ENCODE assay signal across 7 mouse cellular contexts in the genomic region with DNA sequence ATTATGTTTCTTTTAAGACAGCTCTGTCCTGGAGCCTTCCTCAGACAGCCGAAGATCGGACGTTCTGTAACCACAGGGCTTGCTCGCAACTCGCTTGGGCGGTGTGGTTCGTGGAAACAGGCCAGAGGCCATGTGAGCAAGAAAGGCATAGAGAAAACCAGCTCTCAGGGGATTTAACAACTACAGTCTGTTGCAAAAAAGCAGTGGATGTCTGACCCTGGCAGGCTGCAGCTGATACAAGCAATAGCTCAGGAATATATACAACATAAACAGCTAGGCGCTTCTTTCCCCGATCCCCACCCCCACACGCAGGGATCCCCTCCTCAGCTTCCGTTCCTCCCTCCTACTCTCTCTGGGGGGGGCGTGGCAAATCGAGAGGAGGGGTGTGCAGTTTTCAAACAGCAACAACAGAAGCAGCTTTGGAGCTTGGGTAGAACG. TPM values are rescaled to one million over a fixed set of nuclear protein-coding genes. Genes with fewer than 3 reads are reported as not detected.
DNase-seq lines count a peak whose midpoint lies in the region; ATAC-seq and TF ChIP-seq lines count a peak whose summit lies in the region.

No protein-coding gene starts in this region.

- no peaks in the 10 kb centered on the region for H3K4me1 ChIP-seq in lung, embryonic 14.5 days (ENCODE audit: insufficient read depth)
- H3K4me1 ChIP-seq in embryonic facial prominence, embryonic 12.5 days, result peaks cover 15% of the 10 kb centered on the region
- H3K4me1 ChIP-seq in hindbrain, embryonic 16.5 days (ENCODE audit: control insufficient read depth, insufficient read depth, low read depth, low read length), result no peaks in the 10 kb centered on the region
- no peaks in the 10 kb centered on the region for H3K4me1 ChIP-seq in midbrain, postnatal 0 days (ENCODE audit: insufficient read depth, low read length)

- no peaks in the 10 kb centered on the region for H3K27me3 ChIP-seq in lung, embryonic 14.5 days (ENCODE audit: insufficient read depth, low read length)
- H3K27me3 ChIP-seq in embryonic facial prominence, embryonic 12.5 days, result no peaks in the 10 kb centered on the region
- H3K27me3 ChIP-seq in hindbrain, embryonic 16.5 days (replicated peaks; ENCODE audit: control insufficient read depth, insufficient read depth, low read length), result no peaks in the 10 kb centered on the region
- H3K27me3 ChIP-seq in midbrain, postnatal 0 days (ENCODE audit: insufficient read depth, low read length), result no peaks in the 10 kb centered on the region

- TF ChIP-seq CTCF in lung, embryonic 14.5 days (IDR thresholded peaks at IDR 0.05; ENCODE audit: low read depth), result no peak
- no peak for TF ChIP-seq CTCF in midbrain, postnatal 0 days (IDR thresholded peaks at IDR 0.05)

- peak overlapping the region; percentile 37 for H3K9ac ChIP-seq in lung, embryonic 14.5 days
- H3K9ac ChIP-seq in embryonic facial prominence, embryonic 12.5 days, result 0 out of 2 replicates have a peak overlapping the region, but pooled peaks have one; percentile 24
- peak overlapping the region; percentile 19 for H3K9ac ChIP-seq in hindbrain, embryonic 16.5 days (ENCODE audit: low read depth, low read length)
- no peak overlapping the region; the same call in 1 of the 2 replicates for H3K9ac ChIP-seq in midbrain, postnatal 0 days (replicated peaks; ENCODE audit: low read length, poor library complexity, severe bottlenecking)

- H3K4me3 ChIP-seq in lung, embryonic 14.5 days (ENCODE audit: low read depth, low read length), result peak overlapping the region; percentile 8; the same call in 1 of the 2 replicates
- H3K4me3 ChIP-seq in embryonic facial prominence, embryonic 12.5 days, result no peak overlapping the region
- H3K4me3 ChIP-seq in hindbrain, embryonic 16.5 days (ENCODE audit: low read length), result peak overlapping the region; percentile 7; the same call in 1 of the 2 replicates
- H3K4me3 ChIP-seq in midbrain, postnatal 0 days (ENCODE audit: low read depth, low read length), result peak overlapping the region; percentile 11

- peak; percentile 75 for ATAC-seq in lung, embryonic 14.5 days (ENCODE audit: insufficient read depth)
- ATAC-seq in embryonic facial prominence, embryonic 12.5 days (ENCODE audit: insufficient number of reproducible peaks, insufficient read depth, low FRiP score, low TSS enrichment), result no peak
- ATAC-seq in hindbrain, embryonic 16.5 days, result peak; percentile 61
- ATAC-seq in midbrain, postnatal 0 days (ENCODE audit: low FRiP score), result peak; percentile 45
- ATAC-seq in megakaryocyte, adult 5-6 weeks (ENCODE audit: poor library complexity, severe bottlenecking), result no peak

- WGBS in lung, embryonic 14.5 days, result 19% methylated on average over 14 of the region's 14 CpGs
- 18% methylated on average over 14 of the region's 14 CpGs for WGBS in embryonic facial prominence, embryonic 12.5 days
- WGBS in hindbrain, embryonic 16.5 days, result 36% methylated on average over 14 of the region's 14 CpGs
- WGBS in midbrain, postnatal 0 days, result 17% methylated on average over 14 of the region's 14 CpGs

- peak; percentile 76 for DNase-seq in lung, embryonic 14.5 days
- DNase-seq in lung, adult 18-20 months, result no peak
- peak; percentile 41 for DNase-seq in midbrain, postnatal 0 days (ENCODE audit: low spot score)
- DNase-seq in left cerebral cortex, adult 18-20 months (ENCODE audit: low spot score in 2 of 2), result no peak

- H3K27ac ChIP-seq in lung, embryonic 14.5 days (ENCODE audit: low read depth), result peak overlapping the region; percentile 62; the same call in 1 of the 2 replicates
- peak overlapping the region; percentile 77 for H3K27ac ChIP-seq in embryonic facial prominence, embryonic 12.5 days
- no peak overlapping the region for H3K27ac ChIP-seq in hindbrain, embryonic 16.5 days (ENCODE audit: low read depth, low read length)
- no peak overlapping the region; the same call in 1 of the 2 replicates for H3K27ac ChIP-seq in midbrain, postnatal 0 days (ENCODE audit: low read depth, low read length)

- H3K36me3 ChIP-seq in lung, embryonic 14.5 days (ENCODE audit: insufficient read depth), result peaks cover 29% of the 10 kb centered on the region
- H3K36me3 ChIP-seq in embryonic facial prominence, embryonic 12.5 days, result peaks cover 33% of the 10 kb centered on the region
- no peaks in the 10 kb centered on the region for H3K36me3 ChIP-seq in hindbrain, embryonic 16.5 days (ENCODE audit: control insufficient read depth, insufficient read depth, low read length)
- no peaks in the 10 kb centered on the region for H3K36me3 ChIP-seq in midbrain, postnatal 0 days (ENCODE audit: insufficient read depth, low read length)

- peak overlapping the region; percentile 47 for H3K4me2 ChIP-seq in lung, embryonic 14.5 days
- peak overlapping the region; percentile 39 for H3K4me2 ChIP-seq in embryonic facial prominence, embryonic 12.5 days (replicated peaks)
- H3K4me2 ChIP-seq in hindbrain, embryonic 16.5 days (ENCODE audit: low read length), result peak overlapping the region; percentile 41
- H3K4me2 ChIP-seq in midbrain, postnatal 0 days (ENCODE audit: low read depth, low read length, poor library complexity, severe bottlenecking), result peak overlapping the region; percentile 42

- H3K9me3 ChIP-seq in lung, embryonic 14.5 days (ENCODE audit: low read depth, low read length), result no peaks in the 10 kb centered on the region
- no peaks in the 10 kb centered on the region for H3K9me3 ChIP-seq in embryonic facial prominence, embryonic 12.5 days
- no peaks in the 10 kb centered on the region for H3K9me3 ChIP-seq in hindbrain, embryonic 16.5 days (ENCODE audit: control insufficient read depth, low read length)
- H3K9me3 ChIP-seq in midbrain, postnatal 0 days (ENCODE audit: low read length), result no peaks in the 10 kb centered on the region

RNA-seq across cellular contexts. Expression of a gene that starts 45.6 kb away (rescaled TPM):
- 6.2 and 6.9 TPM in 2 replicates for polyA plus RNA-seq in lung, embryonic 14.5 days (2014; fragmentation: Nextera tagmentation; extraction: Ambion mirVana)
- polyA plus RNA-seq in embryonic facial prominence, embryonic 12.5 days (2016; fragmentation: Nextera tagmentation; extraction: Ambion mirVana), result 7.1 and 7.5 TPM in 2 replicates
- polyA plus RNA-seq in hindbrain, embryonic 16.5 days (2015; fragmentation: Nextera tagmentation; extraction: Ambion mirVana), result 12.8 and 14.6 TPM in 2 replicates
- 13.6 and 26.5 TPM in 2 replicates for total RNA-seq in midbrain, postnatal 0 days (2014; rRNA removed)
- 9.9 and 11.8 TPM in 2 replicates for polyA plus RNA-seq in midbrain, postnatal 0 days (2015; fragmentation: Nextera tagmentation; extraction: Ambion mirVana)
- 3.2 and 6.0 TPM in 2 replicates for total RNA-seq in megakaryocyte, adult 5-6 weeks (2015)
- total RNA-seq in megakaryocyte, adult 5-6 weeks (2017), result 2.5 and 6.3 TPM in 2 replicates
- 10 to 100 TPM; 37.6 to 39.4 TPM for total RNA-seq in left cerebral cortex, adult 18-20 months (2021)

Comparison
In these comparisons a context has a peak if more than half of its experiments do, and no peak if none do; other contexts are left out.
1. DNase-seq: peak in lung, embryonic 14.5 days (single experiment) and midbrain, postnatal 0 days (single experiment); none in lung, adult 18-20 months (0 of 2) and left cerebral cortex, adult 18-20 months (0 of 2).
2. ATAC-seq: peak in lung, embryonic 14.5 days (single experiment), hindbrain, embryonic 16.5 days (single experiment) and midbrain, postnatal 0 days (single experiment); none in embryonic facial prominence, embryonic 12.5 days (single experiment) and megakaryocyte, adult 5-6 weeks (single experiment).
3. H3K27ac ChIP-seq: peak in lung, embryonic 14.5 days (single experiment) and embryonic facial prominence, embryonic 12.5 days (single experiment); none in hindbrain, embryonic 16.5 days (single experiment) and midbrain, postnatal 0 days (single experiment).
4. Peak in every context shown above with its lines, with median percentiles within 50 percentile points of each other: H3K4me2 ChIP-seq.